ENCODE assay signal across 9 mouse cellular contexts in the genomic region with DNA sequence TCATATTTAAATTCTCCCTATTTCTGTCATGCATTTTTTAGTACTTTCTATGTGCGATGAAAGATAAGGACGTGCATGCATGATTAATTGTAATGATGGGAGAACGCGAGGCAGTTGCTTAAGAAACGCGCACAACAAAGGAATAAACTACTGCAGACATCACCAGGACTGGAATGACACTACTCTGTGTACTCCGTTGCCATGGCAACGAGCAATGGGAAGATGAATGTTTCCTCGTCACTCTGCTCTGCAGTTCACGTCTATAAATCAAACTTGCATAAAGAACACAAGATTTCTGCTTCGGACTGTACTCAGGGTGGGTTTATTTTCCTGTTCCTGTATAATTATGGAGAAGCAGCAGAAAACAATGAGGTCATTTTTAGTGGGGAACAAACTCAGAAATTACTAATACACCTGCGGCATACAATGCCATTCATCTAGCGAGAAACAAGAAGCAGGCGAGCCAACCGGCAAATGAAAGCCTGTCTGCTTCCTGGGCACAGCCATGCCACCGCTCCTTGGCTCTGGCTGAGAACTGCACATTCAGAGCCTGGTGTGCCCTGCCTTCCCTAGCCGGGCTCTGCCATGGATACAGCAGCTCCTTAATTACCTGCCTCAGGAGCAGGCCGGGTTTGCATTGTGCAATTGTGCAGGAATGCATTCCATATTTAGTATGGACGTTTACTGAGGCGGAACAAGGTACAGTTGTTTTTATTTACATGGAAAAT. TPM values are rescaled to one million over a fixed set of nuclear protein-coding genes. Genes with fewer than 3 reads are reported as not detected.
DNase-seq lines count a peak whose midpoint lies in the region; ATAC-seq lines count a peak whose summit lies in the region.
"Had no signal": no experiment of that assay in that cellular context is flagged by ENCODE, and none has a peak within 500 bp of the region (broad histone marks: within the 10 kb centered on the region; RNA-seq: fewer than 3 reads in every experiment).

No protein-coding gene starts in this region.

- 83% methylated on average over 20 of the region's 20 CpGs for WGBS in forebrain, embryonic 10.5 days
- 20% methylated on average over 20 of the region's 20 CpGs for WGBS in neural tube, embryonic 15.5 days

- peak overlapping the region; percentile 46 for H3K4me2 ChIP-seq in neural tube, embryonic 15.5 days
- H3K4me2 ChIP-seq: embryonic facial prominence, embryonic 12.5 days; liver, embryonic 15.5 days had no signal

- peaks cover 4% of the 10 kb centered on the region; the same call in 1 of the 2 replicates for H3K9me3 ChIP-seq in forebrain, embryonic 10.5 days
- no peaks in the 10 kb centered on the region for H3K9me3 ChIP-seq in neural tube, embryonic 15.5 days (replicated peaks)
- H3K9me3 ChIP-seq: liver, embryonic 15.5 days had no signal

- 0 out of 2 replicates have a peak overlapping the region, but pooled peaks have one; percentile 29 for H3K9ac ChIP-seq in neural tube, embryonic 15.5 days (replicated peaks)
- H3K9ac ChIP-seq: embryonic facial prominence, embryonic 12.5 days; liver, embryonic 15.5 days had no signal

- no peak overlapping the region for H3K27ac ChIP-seq in forebrain, embryonic 10.5 days
- H3K27ac ChIP-seq in neural tube, embryonic 15.5 days (replicated peaks), result peak overlapping the region; percentile 80
- H3K27ac ChIP-seq: embryonic facial prominence, embryonic 12.5 days; liver, embryonic 15.5 days had no signal

- H3K4me1 ChIP-seq in forebrain, embryonic 10.5 days, result peaks cover 11% of the 10 kb centered on the region
- peaks cover 18% of the 10 kb centered on the region for H3K4me1 ChIP-seq in neural tube, embryonic 15.5 days
- H3K4me1 ChIP-seq: liver, embryonic 15.5 days had no signal

- H3K27me3 ChIP-seq in forebrain, embryonic 10.5 days (ENCODE audit: poor library complexity, severe bottlenecking), result no peaks in the 10 kb centered on the region
- H3K27me3 ChIP-seq in neural tube, embryonic 15.5 days (replicated peaks), result no peaks in the 10 kb centered on the region
- H3K27me3 ChIP-seq: embryonic facial prominence, embryonic 12.5 days; liver, embryonic 15.5 days had no signal

- intact Hi-C loops in left cerebral cortex, postnatal 36 days (cut with DNase I), result loop anchor here (5.0 kb wide), 4 partner anchors 194 to 739 kb away; partner anchors contain the start of gene Foxn3

- H3K36me3 ChIP-seq in forebrain, embryonic 10.5 days (replicated peaks), result peaks cover 11% of the 10 kb centered on the region; the same call in 1 of the 2 replicates
- no peaks in the 10 kb centered on the region for H3K36me3 ChIP-seq in neural tube, embryonic 15.5 days
- H3K36me3 ChIP-seq: liver, embryonic 15.5 days had no signal

- no peak overlapping the region for H3K4me3 ChIP-seq in forebrain, embryonic 10.5 days
- peak overlapping the region; percentile 0; the same call in 1 of the 2 replicates for H3K4me3 ChIP-seq in neural tube, embryonic 15.5 days (replicated peaks)
- H3K4me3 ChIP-seq: embryonic facial prominence, embryonic 12.5 days; liver, embryonic 15.5 days had no signal

- ATAC-seq in neural tube, embryonic 15.5 days (ENCODE audit: low FRiP score), result peak; percentile 86

- DNase-seq in NIH3T3 (ENCODE audit: low read depth), result peak; percentile 9
- peak; percentile 81 for DNase-seq in brain, adult 2 months (ENCODE audit: low read depth, low spot score)
- DNase-seq in forebrain, embryonic 10.5 days (ENCODE audit: extremely low spot score, low spot score), result peak; percentile 43
- DNase-seq in kidney, adult 11 months, result peak; percentile 8
- DNase-seq in left cerebral cortex, postnatal 36 days (ENCODE audit: low spot score in 2 of 2), result peak; percentile 13 to 17
- DNase-seq in thymus, adult 18-20 months, result no peak

RNA-seq across cellular contexts. Expression of gene Efcab11, which starts 47.7 kb away (rescaled TPM):
- 24.9 and 25.0 TPM in 2 replicates for polyA plus RNA-seq in forebrain, embryonic 10.5 days (2016; fragmentation: Nextera tagmentation; extraction: Ambion mirVana)
- total RNA-seq in left cerebral cortex, postnatal 36 days (2021), result under 1 TPM; 0.32 to 0.41 TPM
- polyA plus RNA-seq in neural tube, embryonic 15.5 days (2015; fragmentation: Nextera tagmentation; extraction: Ambion mirVana), result 2.5 and 4.1 TPM in 2 replicates

RNA-seq across cellular contexts. Expression of gene Tdp1, which starts 47.7 kb away (rescaled TPM):
- 90.5 and 95.6 TPM in 2 replicates for polyA plus RNA-seq in forebrain, embryonic 10.5 days (2016; fragmentation: Nextera tagmentation; extraction: Ambion mirVana)
- 10 to 100 TPM; 19.5 to 29.9 TPM for total RNA-seq in left cerebral cortex, postnatal 36 days (2021)
- 43.7 and 45.0 TPM in 2 replicates for polyA plus RNA-seq in neural tube, embryonic 15.5 days (2015; fragmentation: Nextera tagmentation; extraction: Ambion mirVana)

Comparison
In these comparisons a context has a peak if more than half of its experiments do, and no peak if none do; other contexts are left out.
1. DNase-seq: peak in NIH3T3 (single experiment), brain, adult 2 months (single experiment), forebrain, embryonic 10.5 days (single experiment), kidney, adult 11 months (single experiment) and left cerebral cortex, postnatal 36 days (2 of 2); none in thymus, adult 18-20 months (0 of 2).